Mouse (Mus musculus) frontal cortex, postnatal 36 days (tissue): ENCODE measurements around the gene Fcgr4.

ENCODE experiments used
- DNase-seq, 2 experiments: peaks; one replicate each; pipeline ENCODE4 v3.0.0; 2022; ENCODE audit warnings: low spot score in 2 of 2

Fcgr4 gene

DNA sequence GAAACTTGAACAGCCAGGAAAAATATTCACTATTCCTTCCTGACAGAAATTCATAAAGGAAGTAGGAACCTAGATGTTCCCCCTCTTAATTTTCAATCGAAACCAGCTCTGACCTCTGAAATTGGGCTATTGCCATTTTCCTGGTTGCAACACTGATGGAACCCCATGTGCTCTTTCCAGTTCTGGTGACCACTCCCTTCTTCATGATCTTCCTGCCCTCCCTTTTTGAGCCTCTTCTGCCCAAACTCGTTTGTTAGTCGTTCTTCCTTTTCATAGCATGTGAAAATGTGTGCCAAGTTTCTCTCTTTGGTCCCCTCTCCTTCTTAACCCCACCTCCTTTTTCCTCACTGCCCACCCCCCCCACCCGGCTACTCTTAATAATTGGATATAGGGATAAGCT lies 7.0 kb upstream of the Fcgr4 start:
- DNase-seq, result no peak

DNA sequence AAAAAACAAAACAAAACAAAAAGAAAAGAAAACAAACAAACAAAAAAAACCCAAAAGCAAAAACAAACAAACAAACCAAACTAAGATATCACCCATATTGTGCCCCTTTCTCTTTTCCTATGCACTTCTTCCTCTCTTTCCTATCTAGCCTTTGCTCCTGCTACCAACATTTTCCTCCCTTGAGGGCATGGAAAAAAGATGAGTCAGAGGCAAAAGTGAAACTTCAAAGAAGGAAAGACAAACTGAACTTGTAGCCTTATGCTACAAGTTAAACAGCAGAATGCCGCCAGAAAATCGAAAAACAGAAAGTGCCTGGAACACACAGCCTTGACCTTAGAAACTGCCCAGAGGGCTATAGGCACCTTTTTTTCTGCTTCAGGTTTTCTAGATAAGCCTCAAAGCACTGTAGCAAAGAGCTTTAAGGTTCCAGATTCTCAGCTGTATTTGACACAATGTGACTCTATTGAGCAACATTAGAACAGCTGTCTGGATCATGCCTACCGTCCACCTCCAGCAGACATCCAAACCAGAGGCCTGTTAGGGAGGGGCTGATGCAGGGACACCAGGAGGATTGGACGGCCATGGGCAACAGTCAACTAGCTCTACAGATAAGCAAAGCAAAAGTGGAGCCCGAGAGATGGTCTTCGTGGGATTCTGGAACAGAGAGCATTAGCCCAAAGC lies 1.9 kb upstream of the Fcgr4 start:
- DNase-seq, result no peak

DNA sequence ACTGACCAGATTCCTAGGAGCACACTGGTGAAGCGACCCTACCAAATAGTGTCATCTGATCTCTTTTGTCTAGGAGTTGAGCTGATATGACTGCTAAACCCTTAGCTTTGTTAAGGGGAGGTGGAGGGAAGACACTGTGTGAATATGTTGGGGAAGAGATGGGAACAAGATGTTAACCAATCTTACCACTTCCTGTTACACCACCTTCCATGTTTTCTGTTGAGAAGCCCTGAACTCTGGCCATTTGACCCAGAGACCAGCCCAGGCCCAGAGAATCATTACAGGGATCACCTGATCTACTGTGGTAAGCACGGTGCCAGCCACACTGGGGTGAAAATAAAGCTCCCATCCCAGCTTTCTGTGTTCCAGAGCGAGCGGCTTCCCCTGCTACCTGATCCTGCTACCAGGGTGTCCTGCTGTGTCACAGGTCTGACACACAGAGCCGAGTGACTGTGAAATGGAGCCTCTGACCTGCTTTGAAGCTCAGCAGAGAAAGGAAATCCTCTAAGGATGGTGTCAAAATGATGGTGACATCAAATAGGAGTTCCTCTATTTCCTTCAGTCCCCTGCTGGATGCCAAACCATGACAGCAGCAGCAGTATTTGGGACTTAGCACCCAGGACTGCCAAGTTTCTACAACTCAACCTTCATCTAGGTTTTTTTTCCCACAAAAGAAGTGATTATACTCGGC lies 1.1 kb upstream of the Fcgr4 start:
- no peak for DNase-seq

DNA sequence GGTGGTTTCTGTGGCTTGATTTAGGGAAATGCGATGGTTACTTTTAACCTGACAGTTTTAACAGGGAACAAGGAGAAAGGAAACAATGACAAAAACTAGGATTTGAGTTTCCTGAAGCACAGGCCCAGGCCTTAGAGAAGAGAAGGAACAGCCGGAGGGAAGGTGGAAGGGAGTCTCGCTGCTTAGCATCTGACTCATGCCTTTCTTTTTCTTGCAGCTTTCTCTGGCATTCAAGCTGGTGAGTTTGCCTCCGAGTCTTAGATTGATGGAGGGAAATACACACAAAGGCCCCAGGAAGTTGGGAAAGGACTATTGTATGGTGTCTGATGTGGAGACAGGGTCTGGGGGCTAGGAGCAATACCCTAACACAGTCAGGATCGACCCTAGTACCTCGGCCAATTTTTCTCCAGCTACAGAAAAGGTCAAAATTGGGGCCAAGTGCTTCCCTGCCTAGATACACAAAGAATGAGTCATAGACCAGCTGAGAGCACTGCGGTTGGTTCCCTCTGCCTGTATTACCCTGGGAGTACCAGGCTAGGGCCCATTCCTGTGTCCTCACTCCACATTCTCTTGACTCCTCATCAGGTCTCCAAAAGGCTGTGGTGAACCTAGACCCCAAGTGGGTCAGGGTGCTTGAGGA lies 711 bp downstream of the Fcgr4 start:
- DNase-seq, result peak in 1 of 2 experiments; percentile 37

DNA sequence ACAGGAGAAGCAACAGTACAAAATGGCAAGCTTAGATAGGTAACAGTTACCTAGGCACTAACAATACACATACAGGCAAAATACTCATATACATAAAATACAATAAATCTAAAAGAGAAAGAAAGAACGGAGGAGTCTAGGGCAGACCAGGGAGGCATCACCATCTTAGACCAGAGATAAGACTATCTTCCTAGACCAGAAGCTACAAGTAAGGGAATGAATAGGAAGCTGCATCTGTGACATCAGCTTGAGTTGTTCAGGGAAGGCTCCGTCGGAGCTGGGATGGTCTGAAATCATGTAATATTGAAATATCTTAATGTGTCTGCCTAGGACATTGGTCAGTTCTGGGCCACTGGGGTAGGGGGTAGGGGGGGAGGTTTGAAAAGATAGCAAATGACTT lies 13.0 kb downstream of the Fcgr4 start:
- DNase-seq, result no peak

DNA sequence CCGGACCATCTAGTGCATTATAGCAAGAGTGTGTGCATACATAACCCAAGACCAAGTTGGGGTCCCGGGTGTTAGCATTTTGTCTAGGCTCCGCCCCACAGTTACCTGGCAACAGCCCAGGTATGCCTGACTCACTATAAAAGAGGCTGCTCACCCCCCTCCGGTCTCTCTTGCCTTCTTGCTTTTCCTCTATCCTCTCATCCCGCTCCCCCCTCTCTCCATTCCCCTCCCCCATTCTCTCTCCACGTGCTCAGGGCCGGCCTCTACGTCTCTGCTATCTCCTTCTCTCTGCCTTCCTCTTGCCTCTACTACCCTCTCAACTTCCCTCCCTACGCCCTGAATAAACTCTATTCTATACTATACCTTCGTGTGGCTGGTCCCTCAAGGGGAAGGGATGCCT lies 14.0 kb downstream of the Fcgr4 start:
- no peak for DNase-seq

DNA sequence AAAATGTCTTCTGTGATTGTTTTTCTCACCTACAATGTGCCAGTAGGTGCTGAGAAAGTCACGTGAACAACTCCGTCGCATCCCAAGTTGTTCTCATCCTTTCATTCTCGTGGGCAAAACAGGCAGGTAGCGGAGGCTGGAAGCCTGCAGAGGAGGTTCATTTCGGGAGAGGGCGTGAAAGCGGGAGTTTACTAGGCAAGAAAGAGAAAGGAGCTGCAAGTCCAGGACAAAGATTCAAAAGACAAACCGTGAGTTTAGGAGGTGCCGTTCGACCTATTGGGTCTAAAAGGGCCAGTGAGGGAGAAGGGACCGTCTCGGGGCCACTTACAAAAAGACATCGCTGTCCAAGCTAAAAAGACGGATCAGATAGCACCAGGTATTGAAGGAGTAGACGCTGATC lies 14.5 kb downstream of the Fcgr4 start:
- DNase-seq, result peak in 1 of 2 experiments; percentile 37

DNA sequence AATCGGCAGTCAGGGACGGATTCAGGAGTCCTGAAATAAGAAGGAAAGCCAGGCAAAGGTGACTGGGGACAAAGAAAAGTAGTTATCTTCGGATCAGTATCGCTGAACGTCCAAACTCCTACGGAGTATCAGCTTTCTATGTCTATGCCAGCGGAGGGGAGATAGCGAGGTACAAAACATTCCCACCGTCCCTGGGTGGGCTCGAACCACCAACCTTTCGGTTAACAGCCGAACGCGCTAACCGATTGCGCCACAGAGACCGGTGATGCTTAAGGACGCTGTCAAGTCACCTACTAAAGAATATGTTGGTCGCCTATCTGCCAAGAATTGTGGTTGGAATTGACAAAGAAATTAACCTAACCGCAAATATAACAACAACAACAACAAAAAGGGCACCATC lies 15.0 kb downstream of the Fcgr4 start:
- peak; percentile 94 for DNase-seq

DNA sequence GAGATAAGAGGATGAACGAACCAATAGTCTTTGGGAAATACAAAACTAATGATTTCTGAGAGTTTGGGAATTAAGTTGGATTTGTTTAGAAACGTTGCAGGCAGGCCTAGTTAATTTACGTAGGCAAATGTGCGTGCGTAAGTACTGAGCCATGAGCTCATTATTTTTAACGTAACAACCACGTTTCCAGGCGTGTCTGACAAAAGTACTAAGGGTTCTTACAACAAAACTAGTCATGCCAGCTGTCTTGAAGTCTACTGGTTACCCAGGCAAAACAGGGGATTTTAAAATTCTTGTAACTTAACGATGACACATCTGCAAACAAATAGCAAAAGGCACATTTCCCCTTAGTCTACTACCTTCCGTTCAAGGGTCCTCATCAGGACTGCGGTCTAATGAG lies 15.5 kb downstream of the Fcgr4 start:
- no peak for DNase-seq

DNA sequence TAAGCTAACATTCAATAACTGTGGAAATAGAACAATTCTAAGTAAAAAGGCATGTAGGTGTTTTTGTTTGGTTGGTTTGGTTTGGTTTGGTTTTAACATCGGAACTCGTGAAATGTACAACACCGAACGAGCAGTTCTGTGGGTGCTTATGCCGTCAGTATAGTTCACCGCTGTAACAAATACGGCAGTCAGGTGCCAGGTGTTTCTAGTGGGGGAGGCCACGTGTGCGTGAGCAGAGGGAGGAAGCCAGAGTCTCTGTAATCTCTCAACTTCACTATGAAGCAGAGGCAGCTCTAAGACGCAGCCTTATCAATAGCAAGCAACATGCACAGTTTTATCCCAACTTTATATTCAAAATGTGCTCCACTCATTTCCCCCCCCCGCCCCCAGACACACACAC lies 16.9 kb downstream of the Fcgr4 start:
- DNase-seq, result no peak

DNA sequence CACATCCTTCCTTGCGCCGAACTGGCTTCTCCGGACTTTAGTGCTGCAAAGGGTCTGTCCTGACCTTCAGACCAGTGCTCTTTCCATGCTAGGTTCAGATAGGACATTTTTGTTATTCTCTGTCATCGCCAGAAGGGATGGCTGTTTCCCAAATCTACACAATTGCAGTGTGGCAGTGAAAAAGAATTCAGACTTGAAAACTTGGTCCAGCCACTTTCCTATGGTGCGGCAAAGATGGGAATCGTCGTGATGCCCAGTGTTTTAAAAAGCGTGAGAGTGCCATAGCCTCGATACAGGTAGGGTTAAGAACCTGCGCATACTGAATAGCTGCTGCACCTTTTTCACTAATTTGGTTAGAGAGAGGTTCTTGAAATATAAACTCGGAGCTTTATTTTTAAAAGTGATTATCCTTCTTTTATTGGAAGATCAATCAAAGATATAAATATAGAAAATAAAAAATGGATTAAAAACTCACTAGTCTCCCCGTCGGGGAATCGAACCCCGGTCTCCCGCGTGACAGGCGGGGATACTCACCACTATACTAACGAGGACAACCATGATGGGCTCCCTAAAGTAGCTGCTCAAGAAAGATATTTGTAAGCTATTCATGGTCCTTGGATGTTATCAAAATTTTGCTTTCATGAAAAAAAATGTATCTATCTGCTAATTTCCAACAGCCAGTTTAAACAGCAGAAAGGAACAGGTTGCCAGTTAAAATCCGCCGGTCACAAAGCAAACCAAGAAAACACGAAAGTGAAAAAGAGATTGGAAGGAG lies 18.0 kb downstream of the Fcgr4 start:
- DNase-seq, result peak; percentile 80 to 89

DNA sequence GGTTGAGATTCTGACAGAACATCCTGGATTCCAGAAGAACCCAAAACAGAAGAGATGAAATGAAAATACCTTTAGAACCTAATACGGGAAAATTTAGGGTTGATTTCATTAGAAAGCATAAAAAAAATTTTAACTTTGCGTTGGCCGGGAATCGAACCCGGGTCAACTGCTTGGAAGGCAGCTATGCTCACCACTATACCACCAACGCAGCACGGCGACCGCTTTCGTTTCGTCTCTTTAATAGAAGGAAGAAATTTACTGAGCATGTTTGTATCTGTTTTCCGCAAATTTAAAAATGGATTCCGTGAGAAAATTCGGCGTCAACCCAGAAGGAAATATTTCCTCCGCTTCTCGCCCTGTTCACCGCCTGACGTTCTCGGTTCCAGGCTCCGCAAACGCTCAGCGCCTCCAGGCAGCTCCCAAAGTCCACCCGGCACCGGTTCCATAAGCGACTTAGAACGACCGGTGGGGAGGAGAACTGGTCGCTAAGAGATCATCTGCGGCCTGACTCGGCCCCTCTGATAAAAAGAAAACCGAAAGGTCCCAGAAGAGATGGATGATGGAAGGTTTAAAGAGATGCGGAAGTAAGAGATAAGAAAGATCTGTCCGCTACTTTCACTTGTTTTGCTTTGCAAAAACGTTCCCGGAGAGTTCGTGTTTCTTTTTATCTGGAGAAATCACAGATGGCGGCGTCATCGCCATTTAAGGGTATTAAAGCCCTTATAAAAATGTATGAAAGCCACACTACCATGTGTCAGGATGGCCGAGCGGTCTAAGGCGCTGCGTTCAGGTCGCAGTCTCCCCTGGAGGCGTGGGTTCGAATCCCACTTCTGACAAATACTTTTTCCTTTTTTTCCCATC lies 19.4 kb downstream of the Fcgr4 start:
- DNase-seq, result peak; percentile 87 to 92

DNA sequence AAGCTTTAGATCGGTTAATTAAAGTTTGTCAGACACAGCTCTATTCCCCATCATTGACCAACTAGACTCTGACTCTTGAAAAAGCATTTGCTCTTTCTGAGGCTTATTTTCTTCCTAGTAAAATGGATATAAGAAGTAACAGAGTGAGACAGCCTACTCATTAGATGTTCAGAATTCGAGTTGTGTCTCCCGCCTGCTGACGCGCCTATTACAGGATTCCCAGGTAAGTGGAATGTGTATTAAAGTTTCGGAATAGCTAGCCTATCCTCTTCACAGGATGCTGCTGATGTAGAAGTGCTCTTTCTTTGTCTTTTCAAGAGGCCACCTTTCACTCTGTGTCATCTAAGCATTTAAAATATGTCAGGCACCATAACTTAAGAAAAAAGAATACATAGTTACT lies 20.4 kb downstream of the Fcgr4 start:
- no peak for DNase-seq

DNA sequence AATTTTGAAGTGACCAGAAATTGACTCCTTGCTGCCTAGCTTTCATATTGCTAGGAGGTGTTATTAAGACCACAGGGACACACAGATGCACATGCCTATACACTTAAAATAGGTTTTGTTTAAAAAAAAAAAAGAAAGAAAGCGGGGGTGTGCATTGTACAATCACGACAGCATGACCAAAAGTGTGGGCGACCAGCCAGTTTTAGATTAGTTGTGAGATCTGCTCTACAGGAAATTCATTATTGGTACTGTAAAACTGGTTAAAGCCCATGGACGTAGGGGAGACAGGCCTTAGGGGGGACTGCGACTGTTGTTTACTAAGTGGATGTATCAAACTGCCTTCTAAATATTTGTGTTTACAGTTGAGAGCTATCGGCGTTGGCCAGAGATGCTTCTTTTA lies 21.2 kb downstream of the Fcgr4 start:
- no peak for DNase-seq

DNA sequence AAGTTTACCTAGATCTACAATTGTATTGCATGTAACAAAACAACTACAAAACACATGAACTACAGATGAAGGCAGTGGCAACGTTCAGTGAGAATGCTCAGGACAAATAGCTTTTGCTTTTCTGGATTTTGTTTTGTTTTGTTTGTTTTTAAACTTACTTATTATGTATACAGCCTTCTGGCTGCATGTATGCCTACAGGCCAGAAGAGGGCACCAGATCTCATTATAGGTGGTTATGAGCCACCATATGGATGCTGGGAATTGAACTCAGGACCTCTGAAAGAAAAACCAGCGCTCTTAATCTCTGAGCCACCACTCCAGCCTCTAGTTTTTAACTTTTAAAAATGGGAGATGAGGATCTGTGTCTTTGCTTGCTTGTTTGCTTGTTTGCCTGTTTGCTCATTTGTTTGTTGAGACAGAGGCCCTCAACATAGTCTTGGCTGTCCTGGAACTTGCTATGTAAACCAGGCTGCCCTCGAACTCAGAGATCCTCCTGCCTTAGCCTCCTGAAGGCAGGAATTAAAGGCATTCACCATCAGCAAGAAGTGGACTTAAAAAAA lies 25.0 kb downstream of the Fcgr4 start:
- DNase-seq, result no peak

DNA sequence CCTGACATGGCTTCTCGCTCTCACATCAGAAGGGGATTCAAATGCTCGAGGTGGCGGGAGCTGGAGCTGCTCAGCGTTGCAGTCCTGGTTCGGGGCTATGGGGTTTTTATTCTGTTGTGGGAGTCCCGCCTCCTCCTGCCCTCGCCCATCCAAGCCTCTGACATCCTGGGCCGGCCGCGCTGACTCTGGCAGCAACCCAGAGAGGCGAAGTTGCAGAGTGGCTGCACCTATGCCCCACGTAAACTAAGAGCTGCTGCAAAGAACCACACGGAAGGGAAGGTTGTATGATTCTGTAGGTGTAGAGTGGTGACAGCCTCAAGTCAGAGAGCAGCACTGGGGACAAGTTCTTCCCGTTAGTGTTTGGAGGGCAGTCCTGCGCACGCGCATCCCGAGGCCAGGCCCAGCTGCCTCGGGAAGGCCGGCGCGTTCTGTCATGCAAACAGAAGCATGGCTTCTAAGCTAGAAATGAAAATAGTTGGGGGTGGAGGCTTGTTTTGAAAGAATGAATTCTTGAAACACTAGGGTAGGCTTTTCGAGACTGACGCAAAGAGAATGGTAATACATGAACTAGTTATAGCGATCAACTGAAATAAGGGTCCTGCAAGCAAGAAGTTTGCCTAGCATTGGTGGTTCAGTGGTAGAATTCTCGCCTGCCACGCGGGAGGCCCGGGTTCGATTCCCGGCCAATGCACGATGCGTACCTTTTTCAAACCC lies 25.8 kb downstream of the Fcgr4 start:
- peak; percentile 88 to 91 for DNase-seq

DNA sequence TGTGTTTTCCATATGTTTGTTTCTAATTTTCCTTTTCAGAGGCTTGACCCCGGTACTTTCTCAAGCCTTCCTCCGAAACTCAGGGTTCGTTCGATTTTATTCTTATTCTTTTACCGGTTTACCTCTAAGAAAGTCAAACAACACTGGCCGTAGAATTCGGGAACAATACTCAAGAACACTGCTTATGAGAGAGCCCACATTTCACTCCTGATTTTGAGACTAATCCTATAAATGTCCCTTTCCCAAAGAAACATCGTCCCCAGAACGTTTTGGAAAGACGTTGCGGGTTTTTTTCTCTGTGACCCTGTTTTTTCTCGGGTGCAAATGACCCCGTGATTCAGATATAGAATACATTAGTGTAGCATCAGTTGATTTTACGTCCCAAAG lies 26.4 kb downstream of the Fcgr4 start:
- no peak for DNase-seq

DNA sequence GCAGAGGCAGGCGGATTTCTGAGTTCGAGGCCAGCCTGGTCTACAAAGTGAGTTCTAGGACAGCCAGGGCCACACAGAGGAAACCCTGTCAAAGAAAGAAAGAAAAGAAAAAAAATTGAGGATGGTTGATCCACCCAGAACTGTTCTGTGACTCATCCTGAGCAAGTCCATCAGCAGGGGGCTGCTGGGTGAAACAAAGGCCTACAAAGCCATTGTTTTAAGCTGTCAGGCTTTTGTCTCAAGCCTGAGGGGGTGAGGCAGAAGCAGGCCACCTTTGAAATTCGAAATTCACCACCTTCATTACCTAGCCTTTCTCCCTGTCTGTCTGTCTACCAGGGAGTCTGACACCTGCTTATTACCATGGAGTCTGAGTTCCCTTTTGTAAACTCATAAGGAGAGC lies 27.8 kb downstream of the Fcgr4 start:
- no peak for DNase-seq

DNA sequence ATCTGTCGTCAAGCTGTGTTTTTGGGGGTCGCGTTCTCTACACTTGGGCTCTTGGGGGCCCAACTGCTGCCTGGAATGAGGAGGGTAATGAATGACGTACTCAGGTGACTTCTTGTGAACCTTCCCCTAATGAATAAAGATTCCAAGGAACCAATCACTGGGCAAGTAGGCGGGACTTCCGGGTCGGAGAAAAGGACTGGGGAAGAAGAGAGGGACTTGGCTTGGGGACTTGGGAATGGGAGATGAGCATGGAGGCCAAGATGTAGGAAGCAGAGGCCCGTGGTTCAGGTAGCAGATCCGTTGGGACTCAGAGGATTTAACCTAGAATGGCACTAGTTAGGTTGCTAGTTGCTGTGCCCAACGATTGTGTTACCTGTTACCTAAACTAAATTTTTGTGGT lies 30.5 kb downstream of the Fcgr4 start:
- no peak for DNase-seq

DNA sequence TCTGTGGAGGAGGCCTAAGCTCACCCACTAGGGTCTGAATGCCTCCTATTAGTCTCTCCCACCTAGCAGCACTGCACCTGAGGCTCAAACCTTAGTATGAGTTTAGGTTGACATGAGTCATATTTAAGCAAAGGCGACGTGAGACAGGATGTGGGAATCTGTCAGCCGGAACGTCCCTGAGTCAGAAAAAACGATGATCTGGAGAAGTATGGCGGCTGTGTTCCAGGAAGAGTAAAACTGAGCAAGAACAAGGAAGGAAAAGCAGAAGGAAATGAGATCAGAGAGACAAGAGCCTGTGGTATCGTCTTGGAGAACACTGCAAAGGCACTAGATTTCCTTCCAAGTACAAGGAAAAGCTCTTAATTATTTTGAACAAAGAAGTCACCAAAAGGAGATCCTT lies 32.1 kb downstream of the Fcgr4 start:
- DNase-seq, result no peak

DNA sequence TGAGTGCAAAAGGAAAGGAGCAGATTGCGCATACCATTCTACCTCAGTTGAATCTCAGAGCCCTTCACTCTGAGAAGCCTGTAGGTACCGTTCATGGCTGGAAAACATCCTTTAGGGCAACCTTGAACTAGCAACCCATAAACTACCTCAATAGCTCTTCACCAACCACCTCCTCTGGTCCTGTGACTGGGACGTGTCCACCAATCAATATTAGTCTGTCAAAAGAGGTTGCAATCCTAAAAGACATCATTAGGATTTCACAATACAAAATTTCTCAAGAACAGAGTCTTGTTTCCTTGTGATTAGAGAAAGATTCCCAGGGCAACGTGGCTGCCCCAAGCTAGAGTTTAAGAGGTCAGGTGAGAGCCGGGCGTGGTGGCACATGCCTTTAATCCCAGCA lies 34.6 kb downstream of the Fcgr4 start:
- no peak for DNase-seq
